Mouse (Mus musculus) kidney, postnatal 14 days (tissue): Measurements from ENCODE around the gene Alk.

ENCODE experiments used
- DNase-seq: peaks from one replicate; pipeline ENCODE4 v3.0.0; 2022; ENCODE audit warnings: mixed read lengths

Alk gene

GRCm38 (mm10) chr17:72012775-72013174, 591.7 kb downstream of the Alk start:
- DNase-seq: no peak

- DNase-seq: no peak
These were observed 594.6 kb downstream of the Alk start for GRCm38 (mm10) chr17:72009836-72010235.

- no peak for DNase-seq
These were observed 596.0 kb downstream of the Alk start for GRCm38 (mm10) chr17:72008389-72008788.

- DNase-seq: no peak
These were observed 599.1 kb downstream of the Alk start for GRCm38 (mm10) chr17:72005365-72005764.

- DNase-seq: no peak
These were observed 604.6 kb downstream of the Alk start for GRCm38 (mm10) chr17:71999527-72000482.

- DNase-seq: no peak
These were observed 606.7 kb downstream of the Alk start for GRCm38 (mm10) chr17:71997680-71998079.

- DNase-seq: peak; percentile 27
These were observed 608.9 kb downstream of the Alk start for GRCm38 (mm10) chr17:71995539-71995938.

GRCm38 (mm10) chr17:71994144-71994543, 610.3 kb downstream of the Alk start:
- no peak for DNase-seq

GRCm38 (mm10) chr17:71993011-71993410, 611.4 kb downstream of the Alk start:
- no peak for DNase-seq

- DNase-seq: no peak
These were observed 613.2 kb downstream of the Alk start for GRCm38 (mm10) chr17:71991260-71991659.

- no peak for DNase-seq
These were observed 614.2 kb downstream of the Alk start for GRCm38 (mm10) chr17:71990176-71990720.

- no peak for DNase-seq
These were observed 615.5 kb downstream of the Alk start for GRCm38 (mm10) chr17:71988736-71989569.

- DNase-seq: no peak
These were observed 617.4 kb downstream of the Alk start for GRCm38 (mm10) chr17:71986998-71987397.

GRCm38 (mm10) chr17:71986456-71986855, 618.0 kb downstream of the Alk start:
- peak; percentile 68 for DNase-seq

- DNase-seq: no peak
These were observed 623.2 kb downstream of the Alk start for GRCm38 (mm10) chr17:71981177-71981576.

GRCm38 (mm10) chr17:71980518-71981145, 623.8 kb downstream of the Alk start:
- peak; percentile 38 for DNase-seq

- DNase-seq: no peak
These were observed 625.3 kb downstream of the Alk start for GRCm38 (mm10) chr17:71979137-71979536.

- no peak for DNase-seq
These were observed 627.8 kb downstream of the Alk start for GRCm38 (mm10) chr17:71976661-71977060.

GRCm38 (mm10) chr17:71973704-71974103, 630.7 kb downstream of the Alk start:
- DNase-seq: no peak

- no peak for DNase-seq
These were observed 637.1 kb downstream of the Alk start for GRCm38 (mm10) chr17:71967356-71967755.

GRCm38 (mm10) chr17:71965733-71966606, 638.5 kb downstream of the Alk start:
- DNase-seq: peak; percentile 66

GRCm38 (mm10) chr17:71964610-71965009, 639.8 kb downstream of the Alk start:
- no peak for DNase-seq
